Mouse (Mus musculus) testis, adult 10 weeks (tissue): ENCODE results near the gene Papolg. TPM values are rescaled to one million over a fixed set of nuclear protein-coding genes. Genes with fewer than 3 reads are reported as not detected.

Experiments
- polyA plus RNA-seq: library from polyadenylated mRNA; stranded (reverse); fragments of 350-450 nt; fragmentation: Illumina TruSeq; extraction: RNeasy Lipid Tissue Mini Kit (QIAGEN cat#74804); gene quantifications from one replicate; pipeline ENCODE4 v1.2.3, GENCODE M21; 2014; ENCODE audit warnings: low read depth, low replicate concordance

Papolg gene
- 40.2 TPM for polyA plus RNA-seq

GRCm38 (mm10) chr11:23895060-23895426, at the start of gene Papolg:
Gene Papolg, minus strand, starts transcription at chr11:23895253.

Other genes with a start within 250 kb of the Papolg start
- gene Pus10, start 229.6 kb downstream of the Papolg start, polyA plus RNA-seq: 89.9 TPM
- gene Pex13, start 229.3 kb downstream of the Papolg start, polyA plus RNA-seq: 147 TPM
- 4.7 TPM for gene Rel, start 124.3 kb downstream of the Papolg start, polyA plus RNA-seq
- gene A830031A19Rik, start 179.8 kb upstream of the Papolg start, polyA plus RNA-seq: not detected
- 5.5 TPM for gene Bcl11a, start 182.8 kb upstream of the Papolg start, polyA plus RNA-seq